Mouse (Mus musculus): ENCODE measurements around the gene Diexf. TPM values are rescaled to one million over a fixed set of nuclear protein-coding genes. Genes with fewer than 3 reads are reported as not detected.
A peak's percentile ranks its signal among the peaks of the same experiment; 100 is the strongest.

Diexf gene
- polyA plus RNA-seq (2014; fragmentation: Nextera tagmentation; extraction: Ambion mirVana), result 9.0 and 9.5 TPM in 2 replicates

DNA sequence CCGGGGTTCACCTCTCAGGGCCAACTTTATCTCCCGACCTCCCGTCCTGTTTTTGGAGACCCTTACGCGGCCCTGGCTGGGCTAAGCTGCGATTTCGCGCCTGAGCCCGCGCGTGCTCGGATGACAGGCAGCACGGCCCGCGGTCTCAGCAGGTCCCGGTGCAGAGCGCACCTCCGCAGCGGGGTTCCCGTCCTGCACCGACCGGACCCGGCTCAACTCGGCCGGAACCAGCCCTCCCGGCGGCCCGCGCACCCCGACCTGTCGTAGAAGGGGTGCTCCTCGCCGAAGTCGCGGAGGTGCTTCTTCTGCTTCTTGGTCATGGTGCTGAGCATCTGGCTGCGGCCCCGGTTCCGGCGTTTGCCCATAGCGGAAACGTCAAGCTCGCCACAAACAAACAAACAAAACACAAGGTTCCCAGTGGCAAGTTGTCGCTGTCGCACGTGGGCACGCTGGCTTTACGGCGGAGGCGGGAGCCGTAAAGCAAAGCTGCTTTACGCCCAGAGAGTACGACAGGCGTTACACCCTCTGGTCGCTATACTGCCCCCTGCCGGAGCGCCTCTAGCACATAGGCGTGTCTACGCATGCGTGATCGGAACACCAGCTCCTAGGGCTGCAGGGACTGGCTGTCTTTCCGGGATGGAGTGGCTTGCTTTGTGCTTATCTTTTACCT is at the start of gene Diexf:
Gene Diexf, minus strand, starts transcription at position 487 of the 670 bp plus-strand sequence.
- peak within 1 kb of the TSS; percentile 96 for H3K4me3 ChIP-seq (ENCODE audit: low read depth, low read length)
- peak within 1 kb of the TSS; percentile 83 for H3K9ac ChIP-seq
- DNase-seq (peak; percentile 100), ATAC-seq (ENCODE audit: insufficient read depth) (peak; percentile 94)
- TF ChIP-seq CTCF (IDR thresholded peaks at IDR 0.05; ENCODE audit: low read depth), result peak; percentile 99
- H3K36me3 ChIP-seq (ENCODE audit: insufficient read depth), result peaks cover 20% of the 10 kb centered on the region
- H3K4me2 ChIP-seq, result peak within 1 kb of the TSS; percentile 72
- no peak within 1 kb of the TSS for H3K27ac ChIP-seq (ENCODE audit: low read depth)
- H3K4me1 ChIP-seq (ENCODE audit: insufficient read depth), result 0 out of 2 replicates have a peak, but pooled peaks cover 2% of the 10 kb centered on the region
- under 1% methylated on average over 61 of the region's 61 CpGs for WGBS
- H3K27me3 ChIP-seq (ENCODE audit: insufficient read depth, low read length), result no peaks in the 10 kb centered on the region
- no peaks in the 10 kb centered on the region for H3K9me3 ChIP-seq (ENCODE audit: low read depth, low read length)

- no peak for TF ChIP-seq CTCF (IDR thresholded peaks at IDR 0.05; ENCODE audit: low read depth)
- Histone ChIP-seq H3K9ac (peak overlapping the region; percentile 81), H3K27me3 (ENCODE audit: insufficient read depth, low read length) (no peaks in the 10 kb centered on the region), H3K4me3 (ENCODE audit: low read depth, low read length) (peak overlapping the region; percentile 63), H3K9me3 (ENCODE audit: low read depth, low read length) (no peaks in the 10 kb centered on the region), H3K4me1 (ENCODE audit: insufficient read depth) (peaks cover 14% of the 10 kb centered on the region), H3K4me2 (peak overlapping the region; percentile 85), H3K36me3 (ENCODE audit: insufficient read depth) (no peaks in the 10 kb centered on the region), H3K27ac (ENCODE audit: low read depth) (peak overlapping the region; percentile 85)
- DNase-seq, result no peak
- WGBS, result 72% methylated on average over 13 of the region's 13 CpGs
- ATAC-seq (ENCODE audit: insufficient read depth), result no peak
Measured at GRCm38 (mm10) chr1:193174143-193174733, 44.2 kb upstream of the Diexf start.

GRCm38 (mm10) chr1:193173810-193174129 is 43.7 kb upstream of the Diexf start:
- H3K4me1 ChIP-seq (ENCODE audit: insufficient read depth), result peaks cover 14% of the 10 kb centered on the region
- no peak for ATAC-seq (ENCODE audit: insufficient read depth)
- no peaks in the 10 kb centered on the region for H3K27me3 ChIP-seq (ENCODE audit: insufficient read depth, low read length)
- 12% methylated on average over 9 of the region's 9 CpGs for WGBS
- no peak for TF ChIP-seq CTCF (IDR thresholded peaks at IDR 0.05; ENCODE audit: low read depth)
- peak overlapping the region; percentile 63 for H3K4me3 ChIP-seq (ENCODE audit: low read depth, low read length)
- no peaks in the 10 kb centered on the region for H3K9me3 ChIP-seq (ENCODE audit: low read depth, low read length)
- peak overlapping the region; percentile 85 for H3K4me2 ChIP-seq
- DNase-seq, result no peak
- H3K27ac ChIP-seq (ENCODE audit: low read depth), result peak overlapping the region; percentile 85
- peak overlapping the region; percentile 81 for H3K9ac ChIP-seq
- no peaks in the 10 kb centered on the region for H3K36me3 ChIP-seq (ENCODE audit: insufficient read depth)

DNA sequence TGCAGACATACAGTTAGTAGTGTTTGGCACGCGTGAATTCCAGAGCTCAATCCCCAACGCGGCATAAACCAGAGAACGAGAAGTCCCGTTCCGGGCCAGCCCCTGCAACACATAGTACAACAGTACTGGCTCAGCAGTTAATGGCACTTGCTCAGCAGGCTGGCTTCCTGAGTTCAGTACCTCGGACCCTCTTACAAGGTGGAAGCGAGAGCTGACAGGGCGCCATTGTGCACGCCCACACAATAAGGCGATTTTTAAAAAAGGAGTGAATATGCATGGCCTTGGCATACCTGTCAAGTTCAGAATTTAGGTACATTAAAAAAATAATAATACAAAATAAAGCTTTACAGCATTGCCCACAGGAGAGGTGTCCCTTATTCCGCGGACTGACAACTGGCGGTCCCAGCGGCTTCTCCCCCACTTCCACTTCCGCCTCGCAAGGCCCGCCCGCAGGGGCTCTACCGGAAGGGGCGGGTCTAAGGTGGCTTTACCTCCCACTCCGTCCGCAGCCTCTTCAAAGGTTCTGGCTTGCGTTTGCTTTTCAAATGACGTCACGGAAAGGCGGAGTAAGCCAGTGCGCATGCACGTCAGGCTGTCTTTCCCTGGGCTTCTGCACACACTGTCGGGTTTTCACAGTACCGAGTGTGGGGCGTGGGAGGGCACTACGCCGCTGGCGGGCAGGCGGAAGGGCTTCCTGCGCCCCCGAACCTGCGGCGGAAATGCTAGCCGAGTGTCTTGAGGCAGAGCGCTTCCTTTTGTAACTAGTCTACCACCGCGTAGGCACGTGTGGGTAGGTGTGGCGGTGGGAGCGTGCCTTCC is 43.1 kb upstream of the Diexf start:
- H3K9me3 ChIP-seq (ENCODE audit: low read depth, low read length), result no peaks in the 10 kb centered on the region
- peak overlapping the region; percentile 85 for H3K27ac ChIP-seq (ENCODE audit: low read depth)
- no peaks in the 10 kb centered on the region for H3K27me3 ChIP-seq (ENCODE audit: insufficient read depth, low read length)
- H3K36me3 ChIP-seq (ENCODE audit: insufficient read depth), result no peaks in the 10 kb centered on the region
- peak; percentile 100 for DNase-seq
- under 1% methylated on average over 48 of the region's 48 CpGs for WGBS
- H3K4me2 ChIP-seq, result peak overlapping the region; percentile 85
- H3K4me3 ChIP-seq (ENCODE audit: low read depth, low read length), result peak overlapping the region; percentile 63
- peak; percentile 30; the same call in 1 of the 2 replicates for TF ChIP-seq CTCF (IDR thresholded peaks at IDR 0.05; ENCODE audit: low read depth)
- H3K4me1 ChIP-seq (ENCODE audit: insufficient read depth), result peaks cover 14% of the 10 kb centered on the region
- peak; percentile 99 for ATAC-seq (ENCODE audit: insufficient read depth)
- peak overlapping the region; percentile 81 for H3K9ac ChIP-seq

DNA sequence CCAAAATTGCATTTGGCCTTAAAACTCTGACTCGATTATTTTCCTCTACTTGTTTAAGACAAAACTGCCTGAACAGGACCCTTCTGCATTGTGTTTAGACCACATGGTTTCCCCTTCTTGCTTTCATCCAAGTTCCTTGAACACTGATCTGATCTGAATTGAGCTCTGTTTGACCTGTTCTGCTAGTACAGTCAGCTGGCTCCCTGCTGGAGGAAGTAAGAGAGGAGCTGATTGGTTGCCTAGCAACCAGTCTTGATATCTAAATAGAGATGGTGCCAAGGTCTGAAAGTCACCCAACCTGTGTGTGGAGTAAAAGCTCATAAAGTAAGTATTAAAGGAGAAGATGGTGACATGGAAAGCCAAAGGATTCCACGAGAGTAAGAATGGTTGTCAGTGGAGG is 39.8 kb upstream of the Diexf start:
- WGBS, result 56% methylated on average over 2 of the region's 2 CpGs
- Histone ChIP-seq H3K4me3 (ENCODE audit: low read depth, low read length) (no peak overlapping the region), H3K4me1 (ENCODE audit: insufficient read depth) (peaks cover 11% of the 10 kb centered on the region), H3K4me2 (no peak overlapping the region), H3K27ac (ENCODE audit: low read depth) (no peak overlapping the region), H3K27me3 (ENCODE audit: insufficient read depth, low read length) (no peaks in the 10 kb centered on the region), H3K36me3 (ENCODE audit: insufficient read depth) (no peaks in the 10 kb centered on the region), H3K9ac (no peak overlapping the region), H3K9me3 (ENCODE audit: low read depth, low read length) (no peaks in the 10 kb centered on the region)
- no peak for TF ChIP-seq CTCF (IDR thresholded peaks at IDR 0.05; ENCODE audit: low read depth)
- DNase-seq (peak; percentile 72), ATAC-seq (ENCODE audit: insufficient read depth) (no peak)

GRCm38 (mm10) chr1:193169228-193169627 is 39.2 kb upstream of the Diexf start:
- H3K36me3 ChIP-seq (ENCODE audit: insufficient read depth), result no peaks in the 10 kb centered on the region
- 59% methylated on average over 7 of the region's 7 CpGs for WGBS
- H3K9ac ChIP-seq, result no peak overlapping the region
- no peaks in the 10 kb centered on the region for H3K9me3 ChIP-seq (ENCODE audit: low read depth, low read length)
- no peaks in the 10 kb centered on the region for H3K27me3 ChIP-seq (ENCODE audit: insufficient read depth, low read length)
- H3K4me2 ChIP-seq, result no peak overlapping the region
- no peak overlapping the region for H3K27ac ChIP-seq (ENCODE audit: low read depth)
- ATAC-seq (ENCODE audit: insufficient read depth), result no peak
- no peak overlapping the region for H3K4me3 ChIP-seq (ENCODE audit: low read depth, low read length)
- peaks cover 10% of the 10 kb centered on the region for H3K4me1 ChIP-seq (ENCODE audit: insufficient read depth)
- no peak for TF ChIP-seq CTCF (IDR thresholded peaks at IDR 0.05; ENCODE audit: low read depth)
- no peak for DNase-seq

DNA sequence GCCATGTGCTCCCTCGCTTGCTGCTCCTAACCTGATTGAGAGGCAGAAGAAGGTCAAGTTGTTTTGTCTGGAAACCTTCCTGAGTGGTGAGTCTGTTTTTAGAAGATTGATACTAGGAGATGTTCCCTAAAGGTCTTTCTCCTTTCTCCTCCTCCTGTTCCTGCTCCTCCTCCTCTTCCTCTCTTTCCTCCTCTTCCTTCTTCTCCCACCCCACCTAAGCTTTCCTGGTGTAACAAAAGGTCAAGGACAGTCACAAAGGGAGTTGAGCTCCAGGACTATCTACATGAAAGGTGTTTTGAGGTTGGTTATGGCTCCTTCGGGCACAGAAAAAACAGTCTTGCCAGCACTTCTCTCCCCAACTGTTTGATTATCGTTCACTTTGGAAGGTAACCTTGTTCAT is 37.7 kb upstream of the Diexf start, which contains the start of gene A130010J15Rik:
Gene A130010J15Rik, plus strand, starts transcription at position 301 of the 400 bp plus-strand sequence.
- Histone ChIP-seq H3K4me1 (ENCODE audit: insufficient read depth) (peaks cover 5% of the 10 kb centered on the region), H3K27me3 (ENCODE audit: insufficient read depth, low read length) (no peaks in the 10 kb centered on the region), H3K9me3 (ENCODE audit: low read depth, low read length) (no peaks in the 10 kb centered on the region), H3K9ac (no peak within 1 kb of the TSS), H3K4me3 (ENCODE audit: low read depth, low read length) (no peak within 1 kb of the TSS), H3K36me3 (ENCODE audit: insufficient read depth) (no peaks in the 10 kb centered on the region), H3K4me2 (no peak within 1 kb of the TSS), H3K27ac (ENCODE audit: low read depth) (no peak within 1 kb of the TSS)
- WGBS, result 88% methylated on average over 3 of the region's 3 CpGs
- no peak for TF ChIP-seq CTCF (IDR thresholded peaks at IDR 0.05; ENCODE audit: low read depth)
- ATAC-seq (ENCODE audit: insufficient read depth), result no peak
- no peak for DNase-seq

All from lung, embryonic 14.5 days (tissue).